Mouse (Mus musculus) embryo, embryonic 10 days (tissue): ENCODE results near the gene Nek6.
A peak's percentile ranks its signal among the peaks of the same experiment; 100 is the strongest.

Experiments used
- DNase-seq: peaks from one replicate; pipeline ENCODE4 v3.0.0-alpha.2; 2015; ENCODE audit warnings: low spot score

Nek6 gene

GRCm38 (mm10) chr2:38511487-38512307 lies at the start of gene Nek6:
Gene Nek6, plus strand, starts transcription at chr2:38511643.
- peak; percentile 66 for DNase-seq

- no peak for DNase-seq
These were observed 49.1 kb upstream of the Nek6 start for GRCm38 (mm10) chr2:38462323-38462722.

- DNase-seq = no peak
These were observed 42.6 kb upstream of the Nek6 start for GRCm38 (mm10) chr2:38468845-38469244.

GRCm38 (mm10) chr2:38471745-38472144 lies 39.7 kb upstream of the Nek6 start:
- DNase-seq = no peak

- no peak for DNase-seq
These were observed 38.6 kb upstream of the Nek6 start for GRCm38 (mm10) chr2:38472829-38473228.

- no peak for DNase-seq
These were observed 34.5 kb upstream of the Nek6 start for GRCm38 (mm10) chr2:38476871-38477496.

- DNase-seq = no peak
These were observed 34.0 kb upstream of the Nek6 start for GRCm38 (mm10) chr2:38477497-38477873.

- no peak for DNase-seq
These were observed 32.8 kb upstream of the Nek6 start for GRCm38 (mm10) chr2:38478683-38479082.

- no peak for DNase-seq
These were observed 31.9 kb upstream of the Nek6 start for GRCm38 (mm10) chr2:38479541-38479940.

- no peak for DNase-seq
These were observed 30.2 kb upstream of the Nek6 start for GRCm38 (mm10) chr2:38481166-38481778.

GRCm38 (mm10) chr2:38482122-38482521 lies 29.3 kb upstream of the Nek6 start:
- DNase-seq = no peak

- DNase-seq = no peak
These were observed 28.3 kb upstream of the Nek6 start for GRCm38 (mm10) chr2:38483058-38483704.

- DNase-seq = no peak
These were observed 26.9 kb upstream of the Nek6 start for GRCm38 (mm10) chr2:38484556-38484955.

GRCm38 (mm10) chr2:38485409-38485808 lies 26.0 kb upstream of the Nek6 start:
- no peak for DNase-seq

- DNase-seq = no peak
These were observed 25.2 kb upstream of the Nek6 start for GRCm38 (mm10) chr2:38485957-38486931.

- DNase-seq = no peak
These were observed 13.8 kb upstream of the Nek6 start for GRCm38 (mm10) chr2:38497594-38497993.

GRCm38 (mm10) chr2:38501606-38502005 lies 9.8 kb upstream of the Nek6 start:
- DNase-seq = no peak

- DNase-seq = no peak
These were observed 9.3 kb upstream of the Nek6 start for GRCm38 (mm10) chr2:38502123-38502522.

GRCm38 (mm10) chr2:38502747-38503146 lies 8.7 kb upstream of the Nek6 start:
- no peak for DNase-seq

GRCm38 (mm10) chr2:38504311-38504710 lies 7.1 kb upstream of the Nek6 start:
- no peak for DNase-seq

GRCm38 (mm10) chr2:38507181-38507580 lies 4.3 kb upstream of the Nek6 start:
- no peak for DNase-seq
